Mouse (Mus musculus) forebrain, embryonic 11.5 days (tissue): Measurements from ENCODE around the gene Gm28635. TPM values are rescaled to one million over a fixed set of nuclear protein-coding genes. Genes with fewer than 3 reads are reported as not detected.

Experiments used
- ATAC-seq: fragments of 200-750 bp; cut with Nextera tagmentation; replicated peaks from 2 replicates; pipeline ENCODE4 v1.8.0; 2017; ENCODE audit warnings: moderate TSS enrichment; ENCODE audit not compliant: low FRiP score
- DNase-seq: peaks from one replicate; pipeline ENCODE4 v3.0.0-alpha.2; 2017; ENCODE audit warnings: low spot score
- H3K27ac ChIP-seq: fragments of 300-500 bp; sonication (generic); 2 replicates; pipeline ENCODE4 v1.5.1; 2014; ENCODE audit warnings: low read depth, low read length
- H3K27me3 ChIP-seq: fragments of 300-500 bp; sonication (generic); 2 replicates; pipeline ENCODE4 v1.6.1; 2014; ENCODE audit warnings: mild to moderate bottlenecking, low read length, mixed read lengths; ENCODE audit not compliant: control insufficient read depth, insufficient read depth
- H3K36me3 ChIP-seq: fragments of 300-500 bp; sonication (generic); 2 replicates; pipeline ENCODE4 v1.6.1; 2014; ENCODE audit warnings: mild to moderate bottlenecking, low read length, moderate library complexity, mixed read lengths; ENCODE audit not compliant: control insufficient read depth, insufficient read depth
- H3K4me1 ChIP-seq: fragments of 300-500 bp; sonication (generic); replicated peaks from 2 replicates; pipeline ENCODE4 v1.6.1; 2014; ENCODE audit warnings: low read length, mixed read lengths; ENCODE audit not compliant: control insufficient read depth, insufficient read depth
- H3K4me2 ChIP-seq: fragments of 300-500 bp; sonication (generic); 2 replicates; pipeline ENCODE4 v1.6.1; 2014; ENCODE audit warnings: low read depth, mild to moderate bottlenecking, low read length, moderate library complexity, mixed read lengths; ENCODE audit not compliant: severe bottlenecking
- H3K4me3 ChIP-seq: fragments of 300-500 bp; sonication (generic); 2 replicates; pipeline ENCODE4 v1.5.1; 2014; ENCODE audit warnings: low read depth, low read length
- H3K9ac ChIP-seq: fragments of 300-500 bp; sonication (generic); 2 replicates; pipeline ENCODE4 v1.6.1; 2014; ENCODE audit warnings: low read length
- H3K9me3 ChIP-seq: fragments of 300-500 bp; sonication (generic); 2 replicates; pipeline ENCODE4 v1.6.1; 2016; ENCODE audit warnings: low read length, mixed read lengths; ENCODE audit not compliant: control insufficient read depth
- WGBS: fragments of 180-500 bp; shearing (Covaris S2); extraction: QIAGEN DNeasy Blood & Tissue Kit; methylation state at CpG from one replicate; pipeline ENCODE4 v1.1.7; 2014; 5-methylcytosine and 5-hydroxymethylcytosine counted together
- polyA plus RNA-seq: library from polyadenylated mRNA; unstranded; fragments of >200 nt; fragmentation: Nextera tagmentation; extraction: Ambion mirVana; gene quantifications from 2 replicates; pipeline ENCODE4 v1.2.1, GENCODE M21; 2014

Gm28635 gene
- polyA plus RNA-seq, 1 experiment from 2014 or later: not detected

DNA sequence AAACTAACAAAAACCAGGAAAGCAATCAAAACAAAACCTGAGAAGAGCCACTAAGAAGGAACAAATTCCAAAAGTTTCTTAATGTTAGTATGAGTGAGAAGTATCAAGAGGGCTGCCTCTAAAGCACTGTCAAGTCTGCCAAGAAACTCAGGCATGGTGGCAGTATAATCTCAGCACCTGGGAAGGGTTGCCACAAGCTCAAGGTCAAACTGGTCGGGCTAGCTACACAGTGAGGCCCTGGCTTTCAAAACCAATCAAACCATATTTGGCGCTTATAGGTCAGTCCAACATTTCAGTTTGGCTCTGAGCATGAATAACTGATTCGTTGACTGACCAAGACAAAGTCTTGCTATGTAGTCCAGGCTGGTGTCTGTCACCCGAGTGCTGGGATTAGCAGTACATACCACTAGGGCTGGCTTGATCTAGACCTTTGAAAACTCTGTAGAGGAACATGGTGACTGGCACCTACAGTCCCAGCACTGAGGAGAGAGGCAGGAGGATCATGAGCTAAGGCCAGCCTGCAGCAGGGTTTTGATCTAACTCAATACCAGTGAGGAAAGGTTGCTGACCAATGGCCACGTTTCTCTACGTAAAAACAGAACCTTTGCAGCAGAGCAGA is 78.5 kb downstream of the Gm28635 start:
- Histone ChIP-seq H3K4me1 (no peaks in the 10 kb centered on the region), H3K27ac (no peak overlapping the region), H3K4me3 (no peak overlapping the region), H3K27me3 (no peaks in the 10 kb centered on the region), H3K36me3 (peaks cover 2% of the 10 kb centered on the region; the same call in 1 of the 2 replicates), H3K9ac (no peak overlapping the region), H3K4me2 (no peak overlapping the region), H3K9me3 (no peaks in the 10 kb centered on the region)
- no peak for DNase-seq
- no peak for ATAC-seq
- whole genome bisulfite sequencing: 93% methylated on average over 6 of the region's 6 CpGs

DNA sequence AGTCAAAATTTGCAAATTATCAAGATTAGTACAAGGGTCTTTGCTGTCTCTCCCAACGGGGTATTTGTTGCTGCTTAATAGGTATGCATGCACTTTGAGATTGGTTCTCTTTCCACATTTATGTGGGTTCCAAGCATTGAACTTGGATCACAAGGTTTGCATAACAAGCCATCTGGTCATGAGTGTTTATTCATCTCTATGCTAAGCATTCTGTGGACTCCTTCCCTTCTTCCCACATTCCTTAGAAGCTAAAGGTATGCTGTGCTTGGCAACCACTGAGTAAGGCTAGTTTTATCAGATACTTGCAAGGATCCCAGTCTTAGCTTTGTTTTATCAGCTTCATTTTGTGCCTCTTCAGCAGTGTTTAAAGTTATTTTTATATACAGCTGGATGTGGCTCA is 80.7 kb downstream of the Gm28635 start:
- Histone ChIP-seq H3K4me2 (no peak overlapping the region), H3K27me3 (no peaks in the 10 kb centered on the region), H3K9ac (no peak overlapping the region), H3K27ac (no peak overlapping the region), H3K9me3 (no peaks in the 10 kb centered on the region), H3K4me1 (no peaks in the 10 kb centered on the region), H3K36me3 (no peaks in the 10 kb centered on the region), H3K4me3 (no peak overlapping the region)
- 97% methylated on average over 1 of the region's 1 CpGs for WGBS
- ATAC-seq (no peak), DNase-seq (no peak)

DNA sequence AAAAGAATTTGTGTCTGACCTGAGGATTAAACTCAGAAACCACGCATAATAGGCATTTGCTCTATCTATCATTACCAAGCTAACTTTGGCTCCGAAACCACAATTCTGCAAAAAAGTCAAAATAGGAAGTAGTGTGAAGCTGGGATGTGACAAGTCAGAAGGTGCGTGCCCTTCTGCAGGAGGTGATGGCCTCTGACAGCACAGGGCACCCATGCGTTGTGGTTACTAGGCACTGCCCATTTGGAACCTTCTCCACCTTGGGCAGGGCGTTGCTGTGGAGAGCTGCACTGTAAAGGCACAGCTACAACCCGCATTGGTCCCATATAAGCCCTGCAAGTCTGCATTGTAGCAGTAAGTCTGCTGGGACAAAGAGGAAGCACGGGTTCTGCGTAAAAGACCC is 85.0 kb downstream of the Gm28635 start:
- Histone ChIP-seq H3K4me3 (no peak overlapping the region), H3K9me3 (no peaks in the 10 kb centered on the region), H3K36me3 (no peaks in the 10 kb centered on the region), H3K4me1 (no peaks in the 10 kb centered on the region), H3K9ac (no peak overlapping the region), H3K27ac (no peak overlapping the region), H3K27me3 (no peaks in the 10 kb centered on the region), H3K4me2 (no peak overlapping the region)
- WGBS: 96% methylated on average over 8 of the region's 8 CpGs
- DNase-seq (no peak), ATAC-seq (no peak)

DNA sequence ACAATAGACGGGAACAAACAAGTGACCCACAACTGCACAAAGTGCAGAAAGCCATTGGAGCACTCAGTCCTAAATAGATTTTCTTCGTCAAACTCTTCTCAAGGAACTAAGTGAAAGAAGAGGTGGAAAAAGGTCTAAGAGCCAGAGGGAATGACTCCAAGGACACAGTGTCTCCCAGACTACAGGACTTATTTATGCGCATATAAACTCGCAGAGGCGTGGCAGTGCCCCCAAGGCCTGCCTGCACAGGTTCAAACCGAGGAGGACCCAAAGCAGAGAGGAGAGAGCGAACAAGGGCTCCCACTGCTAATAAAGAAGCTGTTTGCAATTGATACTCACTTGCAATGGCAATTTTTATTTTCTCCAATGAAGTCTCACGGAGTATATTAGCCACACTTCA is 92.1 kb downstream of the Gm28635 start:
- Histone ChIP-seq H3K9me3 (no peaks in the 10 kb centered on the region), H3K4me1 (no peaks in the 10 kb centered on the region), H3K27me3 (no peaks in the 10 kb centered on the region), H3K9ac (no peak overlapping the region), H3K36me3 (no peaks in the 10 kb centered on the region; the same call in 1 of the 2 replicates), H3K4me3 (no peak overlapping the region), H3K4me2 (no peak overlapping the region), H3K27ac (no peak overlapping the region)
- DNase-seq: no peak
- no peak for ATAC-seq
- WGBS: 92% methylated on average over 8 of the region's 8 CpGs

DNA sequence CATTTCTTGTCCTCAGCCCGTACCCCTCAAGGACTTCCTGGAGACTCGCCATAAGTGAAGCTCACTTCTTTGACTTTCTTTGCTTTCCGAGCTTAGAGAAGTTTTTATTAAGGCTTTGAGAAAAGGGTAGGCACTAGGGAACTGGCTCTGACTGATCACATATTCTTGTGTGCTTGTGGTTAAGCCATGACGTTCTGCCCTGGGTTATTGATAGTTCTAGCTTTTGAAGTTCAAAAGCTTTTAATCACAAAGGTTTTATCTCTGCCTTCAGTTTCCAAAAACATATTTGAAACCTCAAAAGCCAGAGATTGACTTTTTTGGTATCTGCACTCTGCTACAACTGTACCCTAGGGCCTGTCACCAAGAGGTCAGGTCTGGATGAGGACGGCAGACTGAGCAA is 95.6 kb downstream of the Gm28635 start:
- Histone ChIP-seq H3K4me3 (no peak overlapping the region), H3K36me3 (no peaks in the 10 kb centered on the region; the same call in 1 of the 2 replicates), H3K9me3 (no peaks in the 10 kb centered on the region), H3K4me1 (no peaks in the 10 kb centered on the region), H3K27ac (no peak overlapping the region), H3K27me3 (no peaks in the 10 kb centered on the region), H3K4me2 (no peak overlapping the region), H3K9ac (no peak overlapping the region)
- no peak for ATAC-seq
- DNase-seq: no peak
- WGBS: 86% methylated on average over 5 of the region's 5 CpGs

DNA sequence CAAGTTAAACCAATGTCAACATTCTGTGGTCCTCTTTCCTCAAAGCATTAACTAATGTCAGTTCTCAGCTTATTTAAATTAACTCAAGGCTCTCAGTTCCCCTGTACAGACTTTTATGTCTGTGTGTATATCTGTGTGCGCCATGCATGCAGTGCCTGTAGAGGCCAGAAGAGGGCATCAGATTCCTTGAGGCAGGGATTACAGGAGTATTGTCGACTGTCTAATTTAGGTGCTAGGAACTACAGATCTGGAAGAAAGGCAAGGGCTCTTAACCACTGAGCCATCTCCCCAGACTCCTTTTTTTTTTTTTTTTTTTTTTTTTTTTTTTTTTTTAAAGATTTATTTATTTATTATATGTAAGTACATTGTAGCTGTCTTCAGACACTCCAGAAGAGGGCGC is 96.6 kb downstream of the Gm28635 start:
- Histone ChIP-seq H3K9ac (no peak overlapping the region), H3K27ac (no peak overlapping the region), H3K9me3 (no peaks in the 10 kb centered on the region), H3K4me2 (no peak overlapping the region), H3K36me3 (no peaks in the 10 kb centered on the region; the same call in 1 of the 2 replicates), H3K27me3 (no peaks in the 10 kb centered on the region), H3K4me3 (no peak overlapping the region), H3K4me1 (no peaks in the 10 kb centered on the region)
- WGBS: 94% methylated on average over 2 of the region's 3 CpGs
- no peak for ATAC-seq
- DNase-seq: no peak

DNA sequence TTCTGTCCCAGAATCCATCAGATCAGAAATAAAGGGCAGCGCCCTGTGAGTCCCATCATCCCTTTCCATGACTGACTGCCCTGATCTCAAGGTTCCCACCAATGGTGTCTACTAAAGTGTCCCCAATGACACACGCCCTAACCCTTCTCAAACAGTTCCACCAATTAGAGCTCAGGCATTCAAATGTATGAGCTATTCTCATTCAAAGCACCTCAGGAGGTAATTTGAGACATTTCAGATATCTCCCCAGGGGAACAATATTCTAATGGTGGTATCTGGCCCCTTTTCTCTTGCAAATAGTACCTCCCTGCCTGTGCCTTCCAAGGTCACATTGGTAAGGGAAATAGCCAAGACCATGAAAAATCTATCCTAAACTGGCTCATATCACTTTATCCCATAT is 98.5 kb downstream of the Gm28635 start:
- ATAC-seq (no peak), DNase-seq (no peak)
- Histone ChIP-seq H3K4me3 (no peak overlapping the region), H3K4me2 (no peak overlapping the region), H3K4me1 (no peaks in the 10 kb centered on the region), H3K27ac (no peak overlapping the region), H3K9ac (no peak overlapping the region), H3K9me3 (no peaks in the 10 kb centered on the region), H3K36me3 (no peaks in the 10 kb centered on the region; the same call in 1 of the 2 replicates), H3K27me3 (no peaks in the 10 kb centered on the region)
- WGBS: 87% methylated on average over 2 of the region's 2 CpGs

DNA sequence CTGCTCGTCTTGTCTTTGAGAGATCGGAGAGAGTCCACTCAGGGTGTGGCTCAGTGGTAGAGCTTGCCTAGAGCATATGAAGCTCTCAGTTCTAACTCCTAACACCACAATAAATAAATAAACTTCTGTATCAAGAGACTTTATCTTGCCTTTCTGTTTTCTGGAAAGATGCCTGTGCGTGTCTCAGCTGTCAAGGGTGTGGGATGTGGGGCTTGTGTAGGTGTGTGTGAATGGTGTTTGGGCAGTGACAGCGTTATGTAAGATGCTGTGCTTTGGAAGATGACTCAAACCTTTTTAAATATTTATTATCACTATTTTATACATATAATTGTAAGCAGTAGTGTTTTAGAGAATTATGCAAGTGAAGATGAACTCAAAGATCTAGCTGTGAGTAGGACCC is 103.7 kb downstream of the Gm28635 start:
- Histone ChIP-seq H3K4me3 (no peak overlapping the region), H3K27me3 (no peaks in the 10 kb centered on the region), H3K9me3 (no peaks in the 10 kb centered on the region; the same call in 1 of the 2 replicates), H3K27ac (no peak overlapping the region), H3K36me3 (no peaks in the 10 kb centered on the region), H3K9ac (no peak overlapping the region), H3K4me1 (no peaks in the 10 kb centered on the region), H3K4me2 (no peak overlapping the region)
- ATAC-seq: no peak
- WGBS: 94% methylated on average over 4 of the region's 4 CpGs
- DNase-seq: no peak

DNA sequence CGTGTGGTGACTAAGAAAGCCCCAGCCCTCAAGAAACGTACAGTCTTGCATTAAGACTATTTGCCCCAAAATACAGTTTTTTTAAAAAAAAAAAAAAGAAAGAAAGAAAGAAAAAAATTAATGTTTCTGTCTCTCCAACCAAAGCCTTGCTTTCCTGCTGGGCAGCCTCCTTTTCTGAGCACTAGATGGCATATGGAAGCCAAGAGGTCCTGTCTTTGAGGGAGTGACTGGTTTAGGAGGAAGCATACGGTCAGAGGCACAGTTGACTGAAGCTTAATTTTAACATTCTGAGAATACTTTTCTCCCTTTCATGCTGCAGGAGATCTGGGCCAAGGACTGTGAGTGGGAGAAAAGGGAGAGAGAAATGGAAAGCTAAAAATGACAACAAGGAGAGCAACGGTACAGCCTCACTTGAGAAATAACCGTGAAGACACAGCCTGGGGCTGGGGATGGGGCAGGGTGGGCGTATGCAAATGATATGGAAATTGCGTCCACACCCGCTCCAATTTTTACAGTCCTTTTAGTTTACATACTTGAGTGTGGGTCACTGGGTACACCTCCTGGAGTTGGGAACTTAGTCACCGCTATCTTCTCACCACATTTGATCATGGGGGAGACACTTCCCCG is 120.8 kb downstream of the Gm28635 start:
- no peaks in the 10 kb centered on the region for H3K27me3 ChIP-seq
- DNase-seq (peak; percentile 23), ATAC-seq (no peak)
- H3K36me3 ChIP-seq: no peaks in the 10 kb centered on the region
- H3K4me3 ChIP-seq: no peak overlapping the region
- no peaks in the 10 kb centered on the region for H3K4me1 ChIP-seq
- WGBS: 61% methylated on average over 10 of the region's 10 CpGs
- no peak overlapping the region for H3K27ac ChIP-seq
- no peaks in the 10 kb centered on the region for H3K9me3 ChIP-seq
- H3K4me2 ChIP-seq: no peak overlapping the region
- no peak overlapping the region for H3K9ac ChIP-seq
